Mouse (Mus musculus): ENCODE data around the gene Fam98a.

GRCm38 (mm10) chr17:75543434-75543833, 8.3 kb downstream of the Fam98a start:
- TF ChIP-seq GATA1 (IDR thresholded peaks at IDR 0.05; ENCODE audit: borderline replicate concordance, low read length) (no peak), CTCF (IDR thresholded peaks at IDR 0.05; ENCODE audit: low read depth, low read length) (no peak), TAL1 (conservative IDR thresholded peaks at IDR 0.05; ENCODE audit: low read depth, low read length) (no peak)
